Mouse (Mus musculus) testis, adult 2 months (tissue): ENCODE measurements around the gene Dctpp1. TPM values are rescaled to one million over a fixed set of nuclear protein-coding genes. Genes with fewer than 3 reads are reported as not detected.

Experiments
- H3K27ac ChIP-seq: fragments of 200-500 bp; 2 replicates; pipeline ENCODE4 v1.5.1; 2012; ENCODE audit warnings: low read depth, low read length; ENCODE audit not compliant: control insufficient read depth, insufficient read depth
- H3K27me3 ChIP-seq: fragments of 200-500 bp; 2 replicates; pipeline ENCODE4 v1.6.1; 2012; ENCODE audit warnings: mild to moderate bottlenecking, low read length, moderate library complexity; ENCODE audit not compliant: control insufficient read depth, insufficient read depth
- H3K36me3 ChIP-seq: fragments of 200-500 bp; 2 replicates; pipeline ENCODE4 v1.6.1; 2012; ENCODE audit warnings: mild to moderate bottlenecking, low read length; ENCODE audit not compliant: control insufficient read depth, insufficient read depth
- H3K4me1 ChIP-seq: fragments of 200-500 bp; 2 replicates; pipeline ENCODE4 v1.6.1; 2012; ENCODE audit warnings: low read length; ENCODE audit not compliant: control insufficient read depth, insufficient read depth
- H3K4me3 ChIP-seq: fragments of 200-500 bp; 2 replicates; pipeline ENCODE4 v1.5.1; 2012; ENCODE audit warnings: low read depth, mild to moderate bottlenecking, low read length, moderate library complexity, mixed read lengths; ENCODE audit not compliant: control insufficient read depth
- CTCF ChIP-seq: fragments of 200-500 bp; IDR thresholded peaks from 2 replicates; pipeline ENCODE4 v1.5.1; 2012; ENCODE audit warnings: low read depth, mild to moderate bottlenecking, inconsistent platforms, low read length, moderate library complexity; ENCODE audit not compliant: control insufficient read depth, insufficient read depth, insufficient replicate concordance
- POLR2A ChIP-seq: fragments of 200-500 bp; IDR thresholded peaks from 2 replicates; pipeline ENCODE4 v1.6.1; 2012; ENCODE audit warnings: low read depth, mild to moderate bottlenecking, inconsistent platforms, low read length, moderate library complexity; ENCODE audit not compliant: control insufficient read depth
- polyA plus RNA-seq: library from polyadenylated mRNA; depleted of rRNA; stranded (reverse); fragments of >200 nt; gene quantifications from 2 replicates; pipeline ENCODE4 v1.2.3, GENCODE M21; 2012; rRNA removed

Gene Dctpp1
- polyA plus RNA-seq: 22.2 and 23.7 TPM in 2 replicates

GRCm38 (mm10) chr7:127260309-127261111 lies at the start of gene Dctpp1:
Dctpp1 (minus strand) TSS chr7:127260709.
- Histone ChIP-seq H3K4me1 (peaks cover 10% of the 10 kb centered on the region), H3K36me3 (no peaks in the 10 kb centered on the region), H3K4me3 (peak within 1 kb of the TSS; percentile 91), H3K27me3 (no peaks in the 10 kb centered on the region), H3K27ac (peak within 1 kb of the TSS; percentile 59)
- peak; percentile 77 for TF ChIP-seq POLR2A
- TF ChIP-seq CTCF: peak; percentile 66; the same call in 1 of the 2 replicates

- no peak overlapping the region for H3K4me3 ChIP-seq
- H3K36me3 ChIP-seq: no peaks in the 10 kb centered on the region
- H3K27ac ChIP-seq: no peak overlapping the region
- TF ChIP-seq CTCF (no peak), POLR2A (no peak)
- H3K27me3 ChIP-seq: no peaks in the 10 kb centered on the region
- no peaks in the 10 kb centered on the region for H3K4me1 ChIP-seq
These were observed 49.4 kb upstream of the Dctpp1 start for GRCm38 (mm10) chr7:127309951-127310350.

- Histone ChIP-seq H3K27ac (no peak overlapping the region), H3K4me3 (no peak overlapping the region), H3K27me3 (no peaks in the 10 kb centered on the region), H3K36me3 (no peaks in the 10 kb centered on the region), H3K4me1 (no peaks in the 10 kb centered on the region)
- TF ChIP-seq CTCF (no peak; the same call in 1 of the 2 replicates), POLR2A (no peak)
These were observed 48.4 kb upstream of the Dctpp1 start for GRCm38 (mm10) chr7:127308887-127309286.

- Histone ChIP-seq H3K27me3 (no peaks in the 10 kb centered on the region), H3K4me1 (no peaks in the 10 kb centered on the region), H3K4me3 (no peak overlapping the region), H3K36me3 (no peaks in the 10 kb centered on the region), H3K27ac (no peak overlapping the region)
- TF ChIP-seq CTCF (no peak), POLR2A (no peak)
These were observed 47.9 kb upstream of the Dctpp1 start for GRCm38 (mm10) chr7:127308431-127308830.

GRCm38 (mm10) chr7:127297586-127298193 lies 37.2 kb upstream of the Dctpp1 start:
- Histone ChIP-seq H3K36me3 (no peaks in the 10 kb centered on the region), H3K4me1 (peaks cover 5% of the 10 kb centered on the region), H3K27ac (no peak overlapping the region), H3K27me3 (no peaks in the 10 kb centered on the region), H3K4me3 (no peak overlapping the region)
- TF ChIP-seq POLR2A (no peak), CTCF (no peak)

- H3K36me3 ChIP-seq: no peaks in the 10 kb centered on the region
- no peaks in the 10 kb centered on the region for H3K27me3 ChIP-seq
- no peak overlapping the region for H3K27ac ChIP-seq
- peaks cover 5% of the 10 kb centered on the region for H3K4me1 ChIP-seq
- TF ChIP-seq CTCF: no peak
- TF ChIP-seq POLR2A: no peak
- no peak overlapping the region for H3K4me3 ChIP-seq
These were observed 36.5 kb upstream of the Dctpp1 start for GRCm38 (mm10) chr7:127296786-127297555.

- no peak within 1 kb of the TSS for H3K27ac ChIP-seq
- TF ChIP-seq CTCF: no peak
- TF ChIP-seq POLR2A: no peak
- H3K4me3 ChIP-seq: no peak within 1 kb of the TSS; the same call in 1 of the 2 replicates
- H3K27me3 ChIP-seq: no peaks in the 10 kb centered on the region
- no peaks in the 10 kb centered on the region for H3K36me3 ChIP-seq
- H3K4me1 ChIP-seq: peaks cover 5% of the 10 kb centered on the region
These were observed 35.6 kb upstream of the Dctpp1 start, which contains the start of gene Itgal for GRCm38 (mm10) chr7:127296098-127296497. Itgal (plus strand) TSS chr7:127296260.
